Mouse (Mus musculus): ENCODE data around the gene Kif3b. TPM values are rescaled to one million over a fixed set of nuclear protein-coding genes. Genes with fewer than 3 reads are reported as not detected.

The Kif3b gene
- polyA plus RNA-seq, 1 experiment from 2014 or later: 7.7 TPM

DNA sequence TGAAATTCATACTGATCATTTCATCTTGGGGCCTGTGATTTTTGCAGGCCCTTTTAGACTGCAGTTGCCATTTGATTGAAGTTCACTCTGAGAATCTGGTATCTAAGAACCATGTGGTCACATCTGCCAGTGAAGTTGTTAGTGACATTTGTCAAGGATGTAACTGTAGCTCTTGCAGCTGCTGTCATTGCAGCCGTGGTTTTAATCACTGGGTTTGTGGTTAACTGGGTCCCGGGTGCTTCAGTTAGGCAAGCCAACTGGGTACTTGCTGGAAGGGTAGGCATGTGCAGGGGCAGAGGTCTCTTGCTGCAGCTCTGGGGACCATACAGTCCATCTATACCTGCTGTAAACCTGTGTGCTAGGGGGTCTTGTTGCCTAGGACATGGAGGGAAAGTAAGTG lies 44.9 kb downstream of the Kif3b start:
- H3K27ac ChIP-seq: no peak overlapping the region
- H3K4me3 ChIP-seq (replicated peaks): no peak overlapping the region
- 0 out of 2 replicates have a peak, but pooled peaks cover under 1% of the 10 kb centered on the region for H3K36me3 ChIP-seq
- no peaks in the 10 kb centered on the region for H3K27me3 ChIP-seq (replicated peaks)
- H3K9me3 ChIP-seq: no peaks in the 10 kb centered on the region
- ATAC-seq: no peak
- no peak overlapping the region for H3K4me2 ChIP-seq (replicated peaks)
- H3K9ac ChIP-seq: no peak overlapping the region
- 49% methylated on average over 2 of the region's 2 CpGs for WGBS
- no peaks in the 10 kb centered on the region for H3K4me1 ChIP-seq (replicated peaks)

DNA sequence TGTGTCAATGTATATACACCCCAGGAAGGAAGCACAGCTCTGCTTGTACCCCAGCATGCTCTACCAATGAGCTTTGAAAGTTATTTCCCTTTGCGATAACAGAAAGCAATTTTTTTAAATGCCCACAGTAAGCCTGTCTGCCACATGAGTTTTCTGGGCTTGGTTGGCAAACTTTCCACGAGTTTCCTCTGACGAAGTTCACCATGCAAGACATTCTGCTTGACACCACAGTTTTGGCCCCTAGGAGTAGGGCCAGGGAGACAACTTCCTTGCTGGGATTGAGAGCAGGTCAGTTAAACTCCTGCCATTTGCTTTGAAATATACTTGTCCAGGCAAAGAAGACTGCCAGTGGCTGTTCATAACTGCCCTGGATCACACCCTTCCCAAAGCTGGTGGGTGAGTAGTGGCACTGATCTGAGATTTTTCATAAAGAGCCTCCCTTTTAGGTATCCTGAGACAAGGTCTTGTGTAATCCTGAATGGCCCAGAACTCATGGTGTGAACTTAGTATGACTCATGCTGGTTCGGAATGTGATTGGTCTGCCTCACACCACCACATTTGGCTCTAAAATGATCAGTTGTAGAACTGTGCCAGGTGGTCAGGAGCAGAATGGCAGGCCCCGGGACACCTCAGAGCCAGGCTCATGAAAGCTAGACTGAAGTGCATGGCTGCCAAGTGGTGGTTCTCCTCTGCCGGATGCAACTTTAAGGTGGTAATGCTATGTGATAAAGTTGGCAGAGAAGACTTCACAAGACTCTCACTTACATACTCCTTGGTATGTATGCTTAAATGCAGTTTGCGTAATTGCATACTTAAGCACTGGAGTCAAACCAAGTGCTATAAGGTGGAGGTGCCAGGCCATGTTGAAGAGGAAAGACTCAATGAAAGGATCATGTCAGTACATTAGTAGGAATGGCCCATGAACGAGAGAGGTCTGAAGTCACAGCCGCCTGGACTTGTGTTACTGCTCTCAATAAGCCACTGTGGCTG lies 47.4 kb downstream of the Kif3b start:
- no peak overlapping the region for H3K27ac ChIP-seq

DNA sequence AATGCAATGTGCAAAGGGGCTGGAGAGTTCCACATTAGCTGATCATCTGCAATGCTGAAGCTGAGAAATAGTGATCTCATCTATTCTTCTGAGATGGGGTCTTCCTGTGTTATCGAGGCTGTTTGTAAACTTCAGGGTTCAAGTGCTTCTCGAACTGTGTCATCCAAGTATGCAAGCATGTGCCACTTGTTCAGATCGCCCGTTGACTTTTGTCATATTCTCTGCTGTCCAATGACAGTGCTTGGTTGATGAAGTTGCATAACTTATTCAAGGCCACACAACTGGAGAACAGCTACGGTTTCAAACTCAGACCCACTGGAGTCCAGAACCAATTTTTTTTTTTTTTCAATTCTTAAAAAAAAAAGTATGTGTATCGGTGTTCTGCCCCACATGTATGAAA lies 51.0 kb downstream of the Kif3b start:
- H3K27me3 ChIP-seq (replicated peaks): no peaks in the 10 kb centered on the region
- ATAC-seq: no peak
- H3K9me3 ChIP-seq: no peaks in the 10 kb centered on the region
- peaks cover 5% of the 10 kb centered on the region; the same call in 1 of the 2 replicates for H3K4me1 ChIP-seq (replicated peaks)
- no peak overlapping the region for H3K27ac ChIP-seq
- H3K4me3 ChIP-seq (replicated peaks): no peak overlapping the region
- no peak overlapping the region for H3K4me2 ChIP-seq (replicated peaks)
- no peaks in the 10 kb centered on the region for H3K36me3 ChIP-seq
- H3K9ac ChIP-seq: no peak overlapping the region
- 81% methylated on average over 6 of the region's 6 CpGs for WGBS

More for the DNA sequence above, 47.4 kb downstream of the Kif3b start:
- Histone ChIP-seq H3K36me3 (no peaks in the 10 kb centered on the region), H3K4me3 (replicated peaks) (no peak overlapping the region), H3K9me3 (no peaks in the 10 kb centered on the region), H3K9ac (no peak overlapping the region), H3K4me1 (replicated peaks) (0 out of 2 replicates have a peak, but pooled peaks cover 2% of the 10 kb centered on the region), H3K27me3 (replicated peaks) (no peaks in the 10 kb centered on the region), H3K4me2 (replicated peaks) (no peak overlapping the region)
- ATAC-seq: no peak
- 84% methylated on average over 9 of the region's 9 CpGs for WGBS

- WGBS: 52% methylated on average over 3 of the region's 3 CpGs
- Histone ChIP-seq H3K27me3 (replicated peaks) (no peaks in the 10 kb centered on the region), H3K9ac (no peak overlapping the region), H3K36me3 (no peaks in the 10 kb centered on the region), H3K4me2 (replicated peaks) (no peak overlapping the region), H3K27ac (no peak overlapping the region), H3K4me1 (replicated peaks) (peaks cover 5% of the 10 kb centered on the region; the same call in 1 of the 2 replicates), H3K9me3 (no peaks in the 10 kb centered on the region), H3K4me3 (replicated peaks) (no peak overlapping the region)
- no peak for ATAC-seq
Observed at GRCm38 (mm10) chr2:153342602-153343001, 51.4 kb downstream of the Kif3b start.

DNA sequence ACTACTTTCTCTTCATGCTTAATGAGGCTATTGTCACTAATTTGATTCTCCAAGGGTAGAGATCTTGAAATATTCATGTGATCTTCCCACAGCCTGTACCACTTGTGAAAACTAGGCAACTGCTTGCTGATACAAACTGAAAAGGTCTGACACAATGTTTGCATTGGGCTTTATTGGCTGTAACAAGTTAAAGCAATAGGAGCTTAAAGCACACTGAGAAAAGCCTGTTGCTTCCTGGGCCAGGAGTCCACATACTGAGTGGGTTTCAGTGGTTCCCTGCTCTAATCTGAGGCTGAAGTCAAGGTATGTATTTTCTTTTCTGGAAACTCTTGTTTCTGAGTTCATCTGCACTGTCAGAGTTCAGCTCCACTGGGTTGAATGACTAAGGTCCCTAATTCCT lies 52.0 kb downstream of the Kif3b start:
- no peak overlapping the region for H3K9ac ChIP-seq
- H3K4me3 ChIP-seq (replicated peaks): no peak overlapping the region
- peak overlapping the region; percentile 29 for H3K27ac ChIP-seq
- H3K9me3 ChIP-seq: no peaks in the 10 kb centered on the region
- no peaks in the 10 kb centered on the region for H3K27me3 ChIP-seq (replicated peaks)
- H3K4me2 ChIP-seq (replicated peaks): no peak overlapping the region
- H3K4me1 ChIP-seq (replicated peaks): peaks cover 5% of the 10 kb centered on the region; the same call in 1 of the 2 replicates
- no peaks in the 10 kb centered on the region for H3K36me3 ChIP-seq
- no peak for ATAC-seq

- peak overlapping the region; percentile 78 for H3K27ac ChIP-seq
- no peaks in the 10 kb centered on the region for H3K9me3 ChIP-seq
- WGBS: 2% methylated on average over 11 of the region's 11 CpGs
- H3K4me3 ChIP-seq (replicated peaks): peak overlapping the region; percentile 82
- no peaks in the 10 kb centered on the region for H3K27me3 ChIP-seq (replicated peaks)
- peak overlapping the region; percentile 56 for H3K4me2 ChIP-seq (replicated peaks)
- peak overlapping the region; percentile 65 for H3K9ac ChIP-seq
- ATAC-seq: no peak
- no peaks in the 10 kb centered on the region for H3K36me3 ChIP-seq
- H3K4me1 ChIP-seq (replicated peaks): peaks cover 16% of the 10 kb centered on the region
Observed at GRCm38 (mm10) chr2:153345071-153345453, 53.8 kb downstream of the Kif3b start.

DNA sequence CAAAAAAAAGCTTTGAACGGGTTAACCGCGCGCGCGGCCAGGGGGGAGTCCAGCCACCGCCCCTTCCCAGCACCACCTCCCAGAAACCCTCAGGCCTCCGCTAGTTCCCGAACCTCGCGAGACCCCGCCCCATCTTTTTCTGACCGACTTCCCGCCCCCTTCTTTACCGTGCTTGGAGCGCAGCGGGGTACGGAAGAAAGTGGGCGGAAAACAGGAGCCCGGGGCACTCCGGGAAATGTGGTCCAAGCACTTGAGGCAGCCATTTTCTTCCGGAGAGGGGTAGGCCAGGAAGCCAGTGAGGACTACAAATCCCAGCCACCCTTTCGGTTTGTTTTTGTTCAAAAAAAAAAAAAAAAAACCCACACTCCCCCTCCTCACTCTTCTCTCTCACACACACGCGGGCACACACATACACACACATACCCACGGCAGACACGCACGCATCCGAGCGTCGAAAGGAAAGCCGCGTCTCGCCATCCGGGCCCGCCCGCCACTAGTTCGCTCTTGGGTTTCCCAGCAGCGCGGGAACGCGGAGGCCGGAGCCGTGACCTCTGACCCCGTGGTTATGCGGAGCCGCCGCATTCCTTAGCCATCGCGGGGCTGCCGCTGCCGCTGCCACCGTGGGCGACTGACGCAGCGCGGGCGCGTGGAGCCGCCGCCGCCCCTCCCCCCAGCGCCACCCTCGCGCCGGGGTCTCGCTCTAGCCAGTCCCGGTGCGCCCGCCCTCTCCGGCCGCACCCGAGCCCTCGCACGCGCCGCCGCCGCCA lies 54.4 kb downstream of the Kif3b start, which contains the start of gene Asxl1:
Gene Asxl1, plus strand, starts transcription at position 376 of the 767 bp plus-strand sequence.
- peak within 1 kb of the TSS; percentile 86 for H3K9ac ChIP-seq
- no peaks in the 10 kb centered on the region for H3K36me3 ChIP-seq
- H3K9me3 ChIP-seq: no peaks in the 10 kb centered on the region
- no peaks in the 10 kb centered on the region for H3K27me3 ChIP-seq (replicated peaks)
- H3K4me2 ChIP-seq (replicated peaks): peak within 1 kb of the TSS; percentile 69
- peak; percentile 96 for ATAC-seq
- H3K27ac ChIP-seq: peak within 1 kb of the TSS; percentile 97
- H3K4me1 ChIP-seq (replicated peaks): peaks cover 18% of the 10 kb centered on the region
- WGBS: under 1% methylated on average over 64 of the region's 79 CpGs
- peak within 1 kb of the TSS; percentile 82 for H3K4me3 ChIP-seq (replicated peaks)

DNA sequence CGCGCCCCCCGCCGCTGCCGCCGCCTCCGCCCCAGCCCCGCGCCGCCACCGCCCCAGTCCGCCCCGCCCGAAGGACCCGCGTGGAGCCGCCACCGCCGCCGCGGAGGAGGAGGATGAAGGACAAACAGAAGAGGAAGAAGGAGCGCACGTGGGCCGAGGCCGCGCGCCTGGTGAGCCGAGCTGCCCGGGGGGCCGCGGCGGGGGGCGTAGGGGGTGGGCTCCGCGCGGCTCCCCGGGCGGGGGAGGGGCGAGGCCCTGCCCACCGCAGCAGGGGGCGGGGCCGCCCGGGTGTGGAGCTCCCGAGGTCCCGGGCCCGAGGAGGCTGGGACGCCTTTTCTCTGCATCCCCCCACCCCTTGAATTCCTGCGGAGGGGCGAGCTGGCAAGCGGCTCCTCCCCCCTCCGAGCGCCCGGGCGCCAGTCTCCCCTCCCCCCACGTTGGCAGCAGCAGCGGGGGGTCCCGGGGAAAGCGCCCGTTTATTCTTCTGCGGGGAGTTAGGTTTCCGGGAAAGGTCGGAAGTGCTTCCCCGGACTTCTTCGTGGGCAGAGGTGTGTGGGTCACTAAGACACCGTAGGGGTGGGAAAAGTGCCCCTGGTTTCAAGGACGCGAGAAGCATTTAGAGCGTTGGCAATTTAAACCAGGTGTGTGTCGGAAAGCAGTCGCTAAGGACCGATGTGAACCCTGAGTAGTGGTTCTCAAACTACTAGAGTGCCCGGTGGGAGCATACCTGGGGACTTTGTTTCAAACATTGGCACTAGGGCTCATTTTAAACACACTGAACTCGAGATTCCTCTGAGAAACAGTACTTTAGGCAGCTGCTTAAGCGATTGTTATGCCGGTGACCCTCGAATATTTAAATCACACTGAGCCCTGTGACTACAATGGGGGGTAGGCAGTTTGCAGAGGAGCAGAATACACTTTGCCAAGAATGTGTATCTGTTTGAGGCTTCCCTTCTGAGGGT lies 55.3 kb downstream of the Kif3b start:
- Histone ChIP-seq H3K4me3 (replicated peaks) (peak overlapping the region; percentile 82), H3K9ac (peak overlapping the region; percentile 86), H3K4me1 (replicated peaks) (peaks cover 18% of the 10 kb centered on the region), H3K27ac (peak overlapping the region; percentile 97), H3K36me3 (no peaks in the 10 kb centered on the region), H3K9me3 (no peaks in the 10 kb centered on the region), H3K27me3 (replicated peaks) (no peaks in the 10 kb centered on the region), H3K4me2 (replicated peaks) (peak overlapping the region; percentile 69)
- ATAC-seq: peak; percentile 56
- WGBS: under 1% methylated on average over 52 of the region's 76 CpGs

GRCm38 (mm10) chr2:153347183-153347781 lies 56.1 kb downstream of the Kif3b start:
- Histone ChIP-seq H3K9me3 (no peaks in the 10 kb centered on the region), H3K4me2 (replicated peaks) (peak overlapping the region; percentile 69), H3K4me1 (replicated peaks) (peaks cover 18% of the 10 kb centered on the region), H3K4me3 (replicated peaks) (peak overlapping the region; percentile 82), H3K9ac (peak overlapping the region; percentile 86), H3K36me3 (no peaks in the 10 kb centered on the region), H3K27ac (peak overlapping the region; percentile 97), H3K27me3 (replicated peaks) (no peaks in the 10 kb centered on the region)
- 3% methylated on average over 9 of the region's 9 CpGs for WGBS
- no peak for ATAC-seq

- Histone ChIP-seq H3K4me1 (replicated peaks) (peaks cover 18% of the 10 kb centered on the region), H3K27ac (no peak overlapping the region), H3K9me3 (no peaks in the 10 kb centered on the region), H3K36me3 (no peaks in the 10 kb centered on the region), H3K9ac (no peak overlapping the region; the same call in 1 of the 2 replicates), H3K4me2 (replicated peaks) (peak overlapping the region; percentile 69), H3K4me3 (replicated peaks) (no peak overlapping the region; the same call in 1 of the 2 replicates), H3K27me3 (replicated peaks) (no peaks in the 10 kb centered on the region)
- no peak for ATAC-seq
- 52% methylated on average over 6 of the region's 6 CpGs for WGBS
Observed at GRCm38 (mm10) chr2:153348100-153348831, 57.1 kb downstream of the Kif3b start.

All from intestine, embryonic 15.5 days (tissue).